Mouse (Mus musculus) kidney, adult 9 months (tissue): Measurements from ENCODE around the gene Cspg5.

Source experiments
- DNase-seq: peaks from one replicate; pipeline ENCODE4 v3.0.0; 2022

Cspg5 gene

GRCm38 (mm10) chr9:110255407-110256019 is 11.9 kb downstream of the Cspg5 start:
- DNase-seq, result no peak

GRCm38 (mm10) chr9:110258646-110259045 is 15.1 kb downstream of the Cspg5 start:
- no peak for DNase-seq

- no peak for DNase-seq
These were observed 15.5 kb downstream of the Cspg5 start for GRCm38 (mm10) chr9:110259118-110259517.

GRCm38 (mm10) chr9:110263181-110263580 is 19.6 kb downstream of the Cspg5 start:
- DNase-seq, result no peak

GRCm38 (mm10) chr9:110264991-110265390 is 21.4 kb downstream of the Cspg5 start:
- DNase-seq, result no peak

GRCm38 (mm10) chr9:110268416-110268815 is 24.8 kb downstream of the Cspg5 start:
- DNase-seq, result no peak

- DNase-seq, result no peak
These were observed 28.7 kb downstream of the Cspg5 start for GRCm38 (mm10) chr9:110272330-110272729.

GRCm38 (mm10) chr9:110273507-110273906 is 29.9 kb downstream of the Cspg5 start:
- no peak for DNase-seq

- DNase-seq, result no peak
These were observed 32.3 kb downstream of the Cspg5 start for GRCm38 (mm10) chr9:110275882-110276281.

GRCm38 (mm10) chr9:110277431-110277881 is 33.9 kb downstream of the Cspg5 start:
- DNase-seq, result no peak

- no peak for DNase-seq
These were observed 40.6 kb downstream of the Cspg5 start for GRCm38 (mm10) chr9:110284075-110284697.

GRCm38 (mm10) chr9:110287321-110287924 is 43.8 kb downstream of the Cspg5 start:
- no peak for DNase-seq

- no peak for DNase-seq
These were observed 49.7 kb downstream of the Cspg5 start for GRCm38 (mm10) chr9:110293254-110293718.

- DNase-seq, result no peak
These were observed 50.4 kb downstream of the Cspg5 start for GRCm38 (mm10) chr9:110293873-110294415.

GRCm38 (mm10) chr9:110294786-110295185 is 51.2 kb downstream of the Cspg5 start:
- no peak for DNase-seq

GRCm38 (mm10) chr9:110296867-110297627 is 53.5 kb downstream of the Cspg5 start:
- peak; percentile 90 for DNase-seq

- no peak for DNase-seq
These were observed 60.9 kb downstream of the Cspg5 start for GRCm38 (mm10) chr9:110304516-110304915.

- peak; percentile 95 for DNase-seq
These were observed 61.5 kb downstream of the Cspg5 start, which contains the start of gene Elp6 for GRCm38 (mm10) chr9:110304969-110305651. Gene Elp6, plus strand, starts transcription at chr9:110305173.

GRCm38 (mm10) chr9:110306371-110306770 is 62.8 kb downstream of the Cspg5 start:
- no peak for DNase-seq
